Mouse (Mus musculus) ovary, postnatal 14 days (tissue): Measurements from ENCODE around the gene Hs6st1.

Experiments
- DNase-seq: peaks from one replicate; pipeline ENCODE4 v3.0.0; 2022; ENCODE audit warnings: low spot score

The Hs6st1 gene

GRCm38 (mm10) chr1:36129126-36129525 lies 60.9 kb downstream of the Hs6st1 start:
- no peak for DNase-seq

GRCm38 (mm10) chr1:36129881-36130280 lies 61.7 kb downstream of the Hs6st1 start:
- no peak for DNase-seq

GRCm38 (mm10) chr1:36130307-36131035 lies 62.3 kb downstream of the Hs6st1 start:
- no peak for DNase-seq

DNA sequence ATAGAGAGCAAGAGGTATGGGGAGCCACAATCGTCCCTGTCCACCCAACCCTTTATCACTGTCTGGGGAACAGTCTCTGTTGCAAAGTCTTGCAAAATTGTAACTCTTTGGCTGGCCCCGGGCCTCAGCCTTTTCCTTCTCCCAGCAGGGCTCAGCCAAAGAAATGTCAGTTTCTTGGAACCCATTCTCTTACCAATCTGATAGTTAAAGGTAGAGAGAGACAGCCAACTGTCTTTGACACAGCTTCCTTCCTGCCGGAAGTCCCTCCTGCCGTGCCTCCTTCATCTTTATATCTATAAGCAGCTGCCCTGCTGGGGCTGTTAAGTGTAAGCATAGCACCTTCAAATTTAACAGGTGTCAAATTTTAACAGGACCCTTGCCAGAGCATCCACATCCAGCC lies 63.0 kb downstream of the Hs6st1 start:
- no peak for DNase-seq

- no peak for DNase-seq
Measured at GRCm38 (mm10) chr1:36131766-36132165, 63.6 kb downstream of the Hs6st1 start.

DNA sequence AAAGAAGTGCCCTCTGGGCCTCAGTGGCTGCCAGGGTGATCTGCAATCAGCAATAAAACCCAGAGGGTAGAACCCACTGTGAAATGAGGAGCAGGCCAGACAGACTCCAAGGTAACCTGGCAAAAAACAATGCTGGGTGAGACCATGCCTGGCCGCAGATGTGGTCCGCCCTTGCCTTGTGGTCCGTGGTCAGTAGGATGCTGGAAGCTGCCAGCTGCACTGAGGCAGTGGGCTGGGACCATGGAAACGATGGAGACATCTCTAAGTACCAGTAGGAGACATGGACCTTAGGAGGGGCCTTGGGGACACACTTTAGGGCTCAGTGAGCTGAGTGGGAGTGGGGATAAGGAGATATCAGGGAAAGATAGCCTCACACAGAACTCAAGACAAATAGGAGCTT lies 64.0 kb downstream of the Hs6st1 start:
- DNase-seq = no peak

DNA sequence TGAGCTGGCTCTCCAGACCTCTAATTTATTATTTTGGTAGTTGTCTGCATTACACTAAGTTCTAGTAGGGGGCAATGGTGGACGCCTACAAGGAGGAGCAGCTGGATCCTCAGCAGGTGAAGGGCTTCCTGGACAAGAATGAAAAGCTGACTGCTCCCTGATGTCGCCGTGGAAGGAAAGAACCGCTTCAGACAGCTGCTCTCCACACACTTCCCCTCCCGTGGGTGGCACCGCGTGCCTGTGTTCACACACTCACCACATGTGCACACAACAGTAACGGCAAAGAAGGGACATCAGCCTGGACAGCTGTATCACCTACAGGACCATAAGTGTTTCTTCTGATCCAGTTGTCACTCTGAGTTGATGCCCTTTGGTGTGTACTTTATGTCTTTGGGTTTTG lies 64.8 kb downstream of the Hs6st1 start:
- no peak for DNase-seq

GRCm38 (mm10) chr1:36133647-36134046 lies 65.4 kb downstream of the Hs6st1 start:
- no peak for DNase-seq

DNA sequence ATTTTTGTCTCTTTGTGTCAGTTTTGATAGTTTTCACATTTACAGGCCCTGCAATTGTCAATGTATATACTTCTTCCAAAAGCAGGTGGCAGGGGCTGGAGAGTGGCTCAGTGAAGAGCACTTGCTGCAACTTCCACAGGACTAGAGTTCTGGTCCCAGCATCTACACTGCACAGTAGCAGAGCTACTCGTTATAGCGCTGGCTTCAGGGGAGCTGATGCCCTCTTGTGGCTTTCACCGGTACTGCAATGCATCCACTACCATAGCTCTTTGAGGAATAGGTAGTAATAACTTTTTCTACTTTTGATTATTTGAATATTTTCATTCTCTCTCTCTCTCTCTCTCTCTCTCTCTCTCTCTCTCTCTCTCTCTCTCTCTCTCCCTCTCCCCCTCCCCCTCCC lies 66.4 kb downstream of the Hs6st1 start:
- peak; percentile 69 for DNase-seq

DNA sequence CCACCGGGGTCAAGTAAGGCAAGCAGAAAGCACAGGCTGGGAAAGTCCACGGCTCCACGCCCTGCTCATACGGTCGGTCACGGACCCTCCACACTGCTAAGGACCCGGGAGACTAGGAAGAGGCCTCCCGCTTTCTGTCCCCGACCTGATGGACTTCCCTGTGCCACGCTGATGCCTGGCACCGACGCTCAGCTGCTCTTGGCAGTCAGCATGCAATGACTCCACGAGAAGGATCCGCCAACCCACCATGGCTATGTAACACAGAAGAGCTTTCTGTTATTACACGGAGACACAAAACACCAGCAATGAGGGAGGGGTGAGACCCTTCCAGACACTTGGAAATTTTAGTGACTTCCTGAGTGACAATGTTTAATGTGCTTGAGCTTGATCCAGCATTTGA lies 72.1 kb downstream of the Hs6st1 start:
- DNase-seq = no peak

DNA sequence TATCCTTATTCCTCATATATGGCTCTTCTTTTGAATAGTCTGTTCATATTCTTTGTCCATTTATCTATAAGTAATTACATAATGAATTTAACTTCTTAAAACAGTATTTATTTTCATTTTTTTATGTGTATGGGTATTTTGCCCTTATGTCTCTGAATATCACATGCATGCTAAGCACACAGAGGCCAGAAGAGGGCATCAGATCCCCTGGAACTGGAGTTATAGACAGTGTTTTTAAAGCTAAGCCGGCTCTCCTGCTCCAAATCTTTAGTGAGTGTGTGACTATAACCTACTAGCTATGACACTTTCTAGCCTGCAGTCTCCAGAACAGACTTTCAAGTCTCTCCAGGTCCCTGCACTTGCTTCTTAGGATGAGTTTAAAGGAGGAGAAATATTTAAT lies 76.8 kb downstream of the Hs6st1 start:
- peak; percentile 36 for DNase-seq

DNA sequence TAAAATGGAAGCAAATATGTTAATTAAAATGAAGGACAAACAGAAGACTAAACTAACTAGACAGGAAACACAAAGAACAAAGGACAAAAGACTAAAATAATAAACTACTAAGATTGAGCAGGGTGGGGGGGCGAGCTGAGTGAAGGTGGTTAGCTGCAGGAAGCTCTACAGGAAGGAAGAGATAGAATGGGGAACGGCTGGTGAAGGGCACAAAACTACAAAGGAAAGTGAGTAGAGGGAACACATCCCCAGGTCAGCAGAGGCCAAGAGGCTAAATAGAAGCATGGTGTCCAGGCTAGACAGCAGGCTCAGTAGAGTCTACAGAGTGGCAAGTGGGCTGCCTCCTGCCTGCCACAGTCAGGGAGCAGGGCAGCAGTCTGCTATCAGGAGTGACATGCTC lies 80.6 kb downstream of the Hs6st1 start:
- DNase-seq = no peak

DNA sequence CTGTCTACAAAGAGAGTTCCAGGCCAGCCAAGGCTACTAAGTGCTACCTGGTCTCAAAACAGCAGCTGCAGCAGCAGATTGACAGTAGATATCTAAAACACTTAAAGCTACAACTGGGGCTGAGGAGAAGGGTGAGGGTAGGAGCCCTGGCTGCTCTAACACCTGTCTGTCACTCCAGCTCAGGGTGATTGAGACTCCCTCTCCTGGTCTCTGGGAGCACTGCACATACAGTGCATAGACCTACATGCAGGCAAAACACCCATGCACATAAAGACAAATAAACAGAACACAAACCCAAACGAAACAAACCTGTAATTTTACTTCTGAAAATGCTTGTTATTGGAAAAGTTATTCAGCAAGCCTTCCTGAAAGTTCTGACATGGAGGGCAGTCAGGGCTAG lies 81.2 kb downstream of the Hs6st1 start:
- DNase-seq = no peak
